Mouse (Mus musculus) gastrocnemius, postnatal 4 days (tissue): Measurements from ENCODE around the gene Ncl. TPM values are rescaled to one million over a fixed set of nuclear protein-coding genes. Genes with fewer than 3 reads are reported as not detected.

Source experiments
- DNase-seq, 2 experiments: peaks; one replicate each; pipeline ENCODE4 v3.0.0; 2021 to 2022; ENCODE audit warnings: low spot score in 2 of 2, mixed read lengths in 2 of 2
- long read RNA-seq, 2 experiments: library from polyadenylated mRNA; stranded (forward); transcript quantifications; one replicate each; pipeline ENCODE4 v2.0.0; 2021
- total RNA-seq, 2 experiments: library from RNA; stranded (reverse); gene quantifications; 2 replicates each; pipeline ENCODE4 v1.2.3; 2021

Gene Ncl
- total RNA-seq = 100 to 1,000 TPM; 185 to 230 TPM
- long read RNA-seq, experiment 1, full-length matches to known transcripts = 165 of 202 reads
- long read RNA-seq, experiment 1, partial matches to known transcripts = 16 of 202 reads
- long read RNA-seq, experiment 1, other reads (novel, unspliced or antisense) = 21 of 202 reads
- long read RNA-seq, experiment 2, full-length matches to known transcripts = 191 of 237 reads
- long read RNA-seq, experiment 2, partial matches to known transcripts = 26 of 237 reads
- long read RNA-seq, experiment 2, other reads (novel, unspliced or antisense) = 20 of 237 reads

DNA sequence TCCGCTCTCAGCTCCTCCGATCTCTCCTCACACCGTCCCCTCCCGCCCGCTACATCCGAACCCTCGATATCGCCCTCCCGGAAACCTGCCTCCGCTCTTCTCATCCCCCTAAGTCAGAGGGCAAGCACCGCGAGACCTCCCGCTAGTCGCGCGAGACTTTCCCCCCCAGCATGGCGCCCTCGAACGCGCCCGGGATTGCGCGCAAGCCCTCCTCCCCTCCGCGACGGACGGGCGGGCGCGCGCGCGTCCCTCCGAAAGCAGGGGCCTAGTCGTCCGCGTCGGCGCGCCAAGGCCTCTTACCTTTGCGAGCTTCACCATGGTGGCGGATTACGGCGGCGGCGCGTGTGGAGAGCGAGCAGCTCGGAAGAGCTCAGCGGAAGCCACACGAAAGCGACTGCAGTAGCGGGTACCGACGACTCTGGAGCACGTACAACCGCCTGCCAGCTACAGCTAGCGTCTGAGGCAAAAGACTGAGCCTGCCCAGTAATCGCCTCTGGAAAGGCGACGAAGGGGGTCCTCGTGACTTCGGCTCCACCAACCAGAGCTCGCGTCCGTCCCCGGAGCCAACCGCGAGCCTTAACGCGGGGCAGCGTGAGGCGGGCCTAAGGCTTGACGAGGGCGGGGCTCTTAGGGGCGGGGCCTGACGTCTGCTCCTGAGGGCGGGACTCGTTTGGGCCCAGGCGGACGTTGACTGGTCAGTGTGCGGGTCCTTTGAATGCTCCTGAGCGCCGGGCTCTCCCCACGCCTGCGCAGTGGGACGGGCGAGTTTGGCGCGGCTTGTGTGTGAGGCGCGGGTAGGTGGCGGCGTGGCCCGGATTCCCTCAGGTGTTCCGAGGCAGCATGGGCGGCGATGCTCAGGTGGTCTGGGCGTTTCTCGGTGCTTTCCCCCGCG, at the start of gene Ncl:
Gene Ncl (minus strand): TSS at position 495 of the 892 bp plus-strand sequence.
- peak; percentile 92 to 97 for DNase-seq

GRCm38 (mm10) chr1:86408515-86408914, 49.3 kb upstream of the Ncl start:
- no peak for DNase-seq

- no peak for DNase-seq
These were observed 47.7 kb upstream of the Ncl start for GRCm38 (mm10) chr1:86406914-86407313.

- DNase-seq = no peak
These were observed 47.1 kb upstream of the Ncl start for GRCm38 (mm10) chr1:86406313-86406712.

DNA sequence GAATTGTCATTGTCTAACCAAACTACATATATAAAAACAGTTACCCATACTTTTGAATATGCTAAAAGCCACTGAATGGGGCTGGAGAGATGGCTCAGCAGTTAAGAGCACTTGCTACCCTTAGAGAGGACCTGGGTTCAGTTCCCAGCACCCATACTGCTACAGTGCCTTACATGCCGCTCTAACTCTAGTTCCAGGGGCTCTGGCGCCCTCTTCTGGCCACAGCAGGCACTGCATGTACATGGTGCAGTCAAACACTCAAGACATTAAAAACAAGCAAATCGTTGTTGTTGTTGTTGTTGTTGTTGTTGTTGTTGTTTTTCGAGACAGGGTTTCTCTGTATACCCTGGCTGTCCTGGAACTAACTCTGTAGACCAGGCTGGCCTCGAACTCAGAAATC, 45.6 kb upstream of the Ncl start:
- DNase-seq = no peak

- no peak for DNase-seq
These were observed 41.0 kb upstream of the Ncl start for GRCm38 (mm10) chr1:86400096-86400754.

DNA sequence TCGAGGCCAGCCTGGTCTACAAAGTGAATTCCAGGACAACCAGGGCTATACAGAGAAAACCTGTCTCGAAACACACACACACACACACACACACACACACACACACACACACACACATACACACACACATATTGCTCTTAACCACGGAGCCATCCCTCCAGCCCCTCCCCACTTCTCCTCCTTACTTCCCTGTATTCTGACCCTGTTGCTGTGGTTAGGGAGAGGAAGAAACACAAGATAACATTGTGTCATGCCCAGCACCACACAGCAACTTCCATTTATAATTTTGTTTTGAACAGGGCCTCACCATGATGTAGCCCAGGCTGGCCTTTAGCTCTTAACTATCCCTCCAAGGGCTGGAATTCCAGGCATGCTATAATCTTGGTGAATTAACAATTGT, 40.1 kb upstream of the Ncl start:
- no peak for DNase-seq

GRCm38 (mm10) chr1:86398222-86398621, 39.0 kb upstream of the Ncl start:
- no peak for DNase-seq

GRCm38 (mm10) chr1:86397621-86398020, 38.4 kb upstream of the Ncl start:
- DNase-seq = no peak

DNA sequence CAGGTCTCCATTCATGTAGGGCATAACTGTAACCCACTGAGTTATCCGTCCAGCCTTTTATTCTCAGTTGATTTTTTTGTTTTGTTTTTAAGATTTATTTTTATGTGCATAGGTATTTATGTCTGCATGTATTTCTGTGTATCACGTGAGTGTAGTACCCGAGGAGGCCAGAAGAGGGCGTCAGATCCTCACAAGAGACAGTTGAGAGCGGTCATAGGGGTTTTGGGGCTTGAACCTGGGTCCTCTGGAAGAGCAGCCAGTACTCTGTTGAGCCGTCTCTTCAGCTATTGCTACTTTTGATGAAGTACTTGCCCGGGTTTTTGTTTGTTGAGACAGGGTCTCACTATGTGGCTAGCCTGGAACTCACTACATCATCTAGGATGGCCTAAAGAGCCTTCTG, 36.7 kb upstream of the Ncl start:
- no peak for DNase-seq

DNA sequence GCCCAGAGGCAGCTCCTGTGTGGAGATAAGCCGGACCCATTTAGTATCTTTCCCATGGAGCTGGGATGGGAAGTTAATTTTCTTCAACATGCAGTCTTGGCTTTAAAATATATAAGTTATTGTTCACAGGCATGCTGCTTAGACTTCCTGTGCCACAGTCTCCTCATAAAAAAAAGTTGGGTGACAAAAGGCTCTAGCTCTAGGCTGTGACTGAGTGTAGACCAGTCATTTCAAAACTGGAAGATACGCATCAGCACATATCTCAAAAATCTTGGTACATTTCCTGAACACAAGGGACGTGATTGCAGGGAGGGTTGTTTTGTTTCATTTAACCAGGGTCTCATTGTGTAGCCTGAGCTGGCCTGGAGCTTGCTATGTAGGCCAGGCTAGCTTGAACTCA, 35.0 kb upstream of the Ncl start:
- no peak for DNase-seq

DNA sequence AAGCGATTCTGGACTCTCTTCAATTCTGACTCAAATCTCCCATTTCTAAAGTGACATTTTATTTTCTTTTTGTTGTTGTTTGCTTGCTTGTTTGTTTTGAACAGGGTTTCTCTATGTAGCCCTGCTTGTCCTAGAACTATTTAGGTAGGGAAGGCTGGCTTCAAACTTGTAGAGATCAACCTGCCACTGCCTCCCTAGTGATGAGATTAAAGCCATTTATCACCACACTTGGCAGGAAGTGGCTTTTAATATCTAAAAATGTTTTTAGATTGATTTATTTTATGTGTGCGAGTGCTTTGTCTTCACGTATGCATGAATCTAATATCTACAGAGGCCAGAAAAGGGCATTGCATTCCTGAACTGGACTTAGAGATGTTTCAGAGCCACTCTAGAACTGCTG, 34.0 kb upstream of the Ncl start:
- DNase-seq = no peak

DNA sequence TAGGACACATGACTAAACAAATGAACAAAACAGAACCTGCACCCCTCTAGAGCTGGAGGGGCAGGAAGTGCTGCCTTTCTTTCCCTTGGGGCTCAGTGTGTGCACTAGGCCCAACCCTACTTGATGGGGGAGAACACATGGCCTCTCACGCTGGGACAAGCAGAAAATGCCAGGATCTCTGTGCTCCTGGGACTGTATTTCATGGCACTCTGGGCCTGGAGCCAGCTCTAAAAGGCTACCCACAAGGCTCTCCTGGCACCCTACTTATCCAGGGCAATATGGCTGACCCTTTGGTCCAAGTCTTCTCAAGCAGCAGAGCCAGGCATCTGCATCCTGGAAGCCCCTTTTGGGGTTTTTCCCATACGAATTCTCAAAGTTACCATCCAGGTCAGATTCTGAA, 32.2 kb upstream of the Ncl start:
- DNase-seq = no peak

- peak; percentile 60 to 68 for DNase-seq
These were observed 30.0 kb upstream of the Ncl start for GRCm38 (mm10) chr1:86389230-86389629.

GRCm38 (mm10) chr1:86381027-86381426, 21.8 kb upstream of the Ncl start:
- DNase-seq = peak; percentile 40 to 55

- no peak for DNase-seq
These were observed 20.0 kb upstream of the Ncl start for GRCm38 (mm10) chr1:86379161-86379569.

DNA sequence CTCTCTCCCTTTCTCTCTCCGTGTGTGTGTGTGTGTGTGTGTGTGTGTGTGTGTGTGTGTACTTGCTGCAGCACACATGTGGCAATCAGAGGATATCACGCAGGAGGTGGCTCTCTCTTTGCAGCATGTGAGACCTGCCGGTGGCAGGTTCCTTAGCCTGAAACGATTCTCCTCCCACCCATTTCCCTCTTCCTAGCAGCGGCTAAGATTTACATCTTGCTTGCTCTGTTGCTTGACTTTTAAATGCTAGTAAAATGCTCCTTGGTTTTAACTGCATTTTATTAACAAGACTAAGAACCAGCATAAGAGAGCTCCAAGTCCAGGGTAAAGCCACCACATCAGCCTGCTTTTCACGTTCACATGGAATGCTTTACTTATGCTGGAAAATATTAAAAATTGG, 19.5 kb upstream of the Ncl start:
- DNase-seq = no peak

DNA sequence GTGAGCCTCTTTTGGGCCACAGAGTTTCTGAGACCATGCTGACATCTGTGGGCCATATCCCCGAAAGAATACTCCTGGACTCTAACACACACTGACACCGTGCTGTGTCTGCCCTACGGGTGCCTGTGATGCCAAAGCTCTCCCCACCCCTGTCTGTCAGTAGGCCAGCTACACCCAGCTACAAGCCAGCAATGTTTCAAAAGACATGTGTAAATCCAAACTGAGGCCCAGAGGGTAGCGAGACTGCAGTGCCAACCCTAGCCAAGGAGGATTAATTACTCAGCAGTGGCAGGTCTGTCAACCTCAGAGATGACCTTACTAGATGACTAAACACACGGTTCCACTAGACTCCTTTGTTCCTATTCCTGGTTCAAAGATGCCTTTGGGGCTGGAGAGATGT, 17.2 kb upstream of the Ncl start:
- no peak for DNase-seq

- peak in 1 of 2 experiments; percentile 57 for DNase-seq
These were observed 12.8 kb upstream of the Ncl start for GRCm38 (mm10) chr1:86371997-86372396.

- no peak for DNase-seq
These were observed 8.9 kb upstream of the Ncl start for GRCm38 (mm10) chr1:86368086-86368485.

- DNase-seq = no peak
These were observed 4.5 kb upstream of the Ncl start for GRCm38 (mm10) chr1:86363671-86364070.
